Mouse (Mus musculus) left cerebral cortex, postnatal 4 days (tissue): ENCODE data around the gene Manbal. TPM values are rescaled to one million over a fixed set of nuclear protein-coding genes. Genes with fewer than 3 reads are reported as not detected.
A peak's percentile ranks its signal among the peaks of the same experiment; 100 is the strongest.

Experiments used
- DNase-seq: peaks from one replicate; pipeline ENCODE4 v3.0.0-alpha.2; 2022
- intact Hi-C: fragments of 180-260 bp; cut with DNase I; formaldehyde crosslinking; loops from one replicate; pipeline ENCODE4 v1.15.1; 2025
- total RNA-seq, 2 experiments: library from RNA; stranded (reverse); gene quantifications; 2 replicates each; pipeline ENCODE4 v1.2.3; 2021

The Manbal gene
- total RNA-seq, 2 experiments from 2014 or later, result 66.1 to 70.3 TPM

DNA sequence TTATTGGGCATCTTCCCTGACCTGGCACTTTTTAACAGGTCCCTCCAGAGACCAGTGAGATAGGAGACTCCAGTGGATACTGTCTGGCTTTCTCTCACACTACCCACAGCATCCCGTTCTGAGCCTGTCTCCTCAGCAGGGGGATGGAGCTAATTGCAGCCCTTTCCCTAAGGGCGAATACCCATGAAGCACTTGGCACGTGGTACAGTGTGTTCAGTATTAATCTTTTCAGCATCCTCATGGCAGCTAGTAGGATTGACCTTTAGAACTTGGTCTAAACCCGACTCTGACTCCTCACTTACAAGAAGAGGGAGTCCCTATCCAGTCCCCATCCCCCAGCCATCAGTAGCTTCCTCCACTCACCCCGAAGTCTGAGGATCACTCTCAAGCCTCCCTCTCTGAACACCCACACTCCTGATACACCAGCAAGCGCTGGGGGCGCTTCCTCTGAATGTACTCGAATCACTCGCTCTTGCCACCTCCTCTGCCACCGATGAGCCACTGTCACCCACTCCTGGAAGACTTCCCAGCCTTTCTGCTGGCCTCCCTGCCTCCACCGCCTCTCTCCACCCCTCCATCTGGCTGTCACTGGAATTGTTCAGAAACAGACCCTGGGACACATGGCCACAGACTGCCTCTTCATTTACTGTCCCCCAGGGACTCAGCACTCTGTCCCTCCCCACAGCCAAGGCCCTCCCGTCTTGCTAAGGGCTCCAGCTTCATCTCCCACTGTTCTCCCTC is 42.6 kb downstream of the Manbal start:
- intact Hi-C loops, result no loop called here
- DNase-seq, result peak; percentile 40

DNA sequence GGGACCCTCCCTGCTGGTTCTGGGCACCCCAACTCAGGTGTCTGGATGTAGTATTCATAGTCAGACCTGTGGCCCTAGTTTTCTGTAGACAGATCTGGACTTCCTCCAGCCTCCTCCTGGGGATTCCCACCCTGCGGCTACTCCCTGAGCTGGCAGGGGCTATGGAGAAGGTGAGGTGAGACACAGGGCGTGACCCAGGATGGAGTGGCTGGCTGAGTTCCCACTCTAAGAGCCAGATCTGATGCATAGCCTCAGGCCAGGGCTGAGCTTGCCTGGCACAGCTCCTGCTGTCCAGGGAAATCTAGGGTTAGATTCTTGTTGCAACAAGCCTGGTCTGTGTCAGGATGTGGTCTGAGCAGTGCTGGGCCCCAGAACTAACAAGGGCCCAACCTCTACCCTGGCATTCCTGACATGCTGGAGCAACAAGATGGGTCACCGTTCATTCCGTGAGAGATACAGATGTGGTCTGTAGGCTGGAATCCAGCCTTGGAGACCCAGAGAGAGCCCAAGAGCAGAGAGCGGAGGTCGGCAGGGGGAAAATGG is 43.8 kb downstream of the Manbal start:
- intact Hi-C loops, result no loop called here

GRCm38 (mm10) chr2:157412497-157412896 is 45.1 kb downstream of the Manbal start:
- no peak for DNase-seq
- intact Hi-C loops, result no loop called here

More for the DNA sequence above, 43.8 kb downstream of the Manbal start:
- no peak for DNase-seq

GRCm38 (mm10) chr2:157417229-157417628 is 49.8 kb downstream of the Manbal start:
- intact Hi-C loops, result no loop called here
- DNase-seq, result no peak

- no peak for DNase-seq
- intact Hi-C loops, result no loop called here
Measured at GRCm38 (mm10) chr2:157418206-157418605, 50.8 kb downstream of the Manbal start, which contains the start of gene Src. Gene Src (plus strand): TSS chr2:157418444.

DNA sequence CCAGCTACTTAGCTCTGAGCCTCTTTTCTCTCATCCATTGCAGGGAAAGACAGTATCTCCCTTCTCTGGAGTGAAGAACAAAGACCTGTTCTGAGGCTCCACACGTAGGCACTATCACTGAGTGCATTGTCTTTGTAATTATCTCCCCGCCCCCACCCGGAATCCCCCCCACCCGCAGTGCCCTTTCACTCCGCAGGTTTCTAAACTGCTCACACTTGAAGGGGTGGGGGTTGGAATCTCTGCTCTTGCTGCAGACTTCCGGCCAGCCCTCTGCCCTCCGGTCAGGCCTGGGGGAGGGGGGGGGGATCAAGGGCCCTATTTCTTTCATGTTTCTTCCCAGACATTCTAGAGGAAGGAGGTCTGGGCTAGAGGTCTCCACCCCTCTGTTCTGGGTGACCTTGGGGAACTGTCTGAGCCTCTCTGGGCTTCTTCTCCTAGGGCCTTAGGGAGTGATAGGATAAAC is 51.2 kb downstream of the Manbal start:
- intact Hi-C loops, result no loop called here
- no peak for DNase-seq

GRCm38 (mm10) chr2:157419506-157419905 is 52.1 kb downstream of the Manbal start:
- intact Hi-C loops, result no loop called here
- DNase-seq, result no peak

DNA sequence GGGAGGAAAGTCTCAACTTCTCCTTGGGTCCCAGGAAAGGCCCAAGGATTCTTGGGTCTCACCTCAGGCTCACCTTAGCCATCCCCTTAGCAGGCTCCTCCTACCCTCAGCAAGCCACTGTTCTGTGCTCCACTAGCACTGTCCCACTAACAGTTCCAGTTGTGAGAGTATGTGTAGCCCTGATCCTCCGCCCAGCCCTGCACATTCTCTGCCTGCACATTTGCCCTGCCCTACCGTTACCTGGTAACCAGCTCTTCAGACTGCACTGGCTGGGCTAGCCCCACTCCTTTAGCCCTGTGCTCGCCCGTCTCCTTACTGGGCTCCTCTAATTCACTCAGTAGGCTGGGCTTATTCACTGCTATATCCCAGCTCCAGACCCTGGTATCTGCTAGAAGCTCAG is 53.0 kb downstream of the Manbal start:
- no peak for DNase-seq
- intact Hi-C loops, result no loop called here

DNA sequence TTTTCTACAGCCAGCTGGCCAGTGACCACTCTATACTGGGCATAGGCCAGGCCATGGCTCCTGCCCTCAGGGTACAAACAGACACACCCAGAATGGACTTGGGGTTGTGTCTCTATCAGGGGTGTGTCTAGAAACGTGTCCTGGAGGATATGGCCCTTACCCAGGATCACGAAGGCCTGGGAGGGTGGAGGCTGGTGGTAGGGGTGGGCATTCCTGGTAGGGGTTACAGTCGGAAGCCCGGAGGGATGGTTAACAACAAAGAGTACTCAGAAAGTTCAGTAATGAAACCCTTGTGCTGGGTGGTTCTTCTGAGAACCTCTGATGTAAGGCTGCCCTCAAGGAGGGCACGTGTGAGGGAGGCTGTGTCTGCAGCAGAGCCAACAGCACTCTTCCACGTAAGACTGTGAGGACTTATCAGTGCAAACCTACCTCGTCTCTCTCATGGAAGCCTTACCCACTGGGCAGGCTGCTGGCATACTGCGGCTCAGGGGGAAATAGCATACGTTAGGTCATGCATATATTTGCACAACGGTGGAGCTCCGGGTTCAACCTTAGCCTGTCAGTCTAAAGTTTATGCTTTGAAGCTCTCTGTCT is 54.8 kb downstream of the Manbal start:
- intact Hi-C loops, result no loop called here
- DNase-seq, result no peak

- no peak for DNase-seq
Measured at GRCm38 (mm10) chr2:157422854-157423705, 55.7 kb downstream of the Manbal start.

GRCm38 (mm10) chr2:157423706-157424125 is 56.3 kb downstream of the Manbal start:
- no peak for DNase-seq
- intact Hi-C loops, result no loop called here

More at GRCm38 (mm10) chr2:157422854-157423705, 55.7 kb downstream of the Manbal start:
- intact Hi-C loops, result no loop called here

GRCm38 (mm10) chr2:157424126-157424903 is 56.9 kb downstream of the Manbal start:
- intact Hi-C loops, result no loop called here
- peak; percentile 52 for DNase-seq

- no peak for DNase-seq
- intact Hi-C loops, result no loop called here
Measured at GRCm38 (mm10) chr2:157424904-157425642, 57.7 kb downstream of the Manbal start.

- no peak for DNase-seq
- intact Hi-C loops, result no loop called here
Measured at GRCm38 (mm10) chr2:157425643-157425988, 58.2 kb downstream of the Manbal start.

- intact Hi-C loops, result no loop called here
- DNase-seq, result no peak
Measured at GRCm38 (mm10) chr2:157426171-157426570, 58.8 kb downstream of the Manbal start.

GRCm38 (mm10) chr2:157427164-157427563 is 59.8 kb downstream of the Manbal start:
- intact Hi-C loops, result no loop called here
- DNase-seq, result no peak

DNA sequence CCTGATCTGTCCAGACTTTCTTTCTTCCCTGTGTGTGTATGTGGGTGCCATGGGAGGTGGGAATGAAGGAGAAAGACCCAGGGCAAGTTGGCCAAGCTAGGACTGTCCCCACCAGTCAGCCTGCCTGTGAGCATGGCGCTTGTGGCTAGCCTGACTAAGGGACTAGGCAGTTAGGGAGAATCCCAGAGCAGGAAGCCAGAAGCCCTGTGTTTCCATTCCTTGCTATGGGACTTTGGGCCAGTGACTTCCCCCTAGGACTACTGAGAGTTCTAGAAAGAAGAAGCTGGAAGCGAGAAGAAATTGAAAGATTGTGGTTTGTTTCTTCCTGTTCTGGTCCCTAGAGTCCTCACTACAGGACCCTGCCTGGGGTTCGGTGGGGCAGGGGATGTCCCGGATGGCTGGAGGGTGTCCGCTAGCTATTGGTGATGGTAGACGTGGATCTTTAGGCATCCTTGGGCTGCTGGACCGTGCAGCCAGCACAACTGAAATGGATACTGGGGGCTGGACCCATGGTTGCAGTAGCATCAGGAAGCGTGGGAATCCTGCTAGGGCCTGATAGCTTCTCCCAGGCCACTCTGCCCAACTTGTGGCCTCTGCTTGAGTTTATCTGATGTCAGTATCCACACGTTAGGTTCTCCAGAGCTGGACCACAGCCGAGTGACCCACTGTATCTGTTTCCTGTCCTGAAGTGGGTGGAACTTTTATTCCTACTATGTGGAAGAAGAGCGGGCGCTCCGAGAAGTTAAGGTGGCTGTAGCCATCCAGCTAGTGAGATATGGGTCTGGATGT is 61.2 kb downstream of the Manbal start:
- intact Hi-C loops, result no loop called here
- DNase-seq, result no peak

DNA sequence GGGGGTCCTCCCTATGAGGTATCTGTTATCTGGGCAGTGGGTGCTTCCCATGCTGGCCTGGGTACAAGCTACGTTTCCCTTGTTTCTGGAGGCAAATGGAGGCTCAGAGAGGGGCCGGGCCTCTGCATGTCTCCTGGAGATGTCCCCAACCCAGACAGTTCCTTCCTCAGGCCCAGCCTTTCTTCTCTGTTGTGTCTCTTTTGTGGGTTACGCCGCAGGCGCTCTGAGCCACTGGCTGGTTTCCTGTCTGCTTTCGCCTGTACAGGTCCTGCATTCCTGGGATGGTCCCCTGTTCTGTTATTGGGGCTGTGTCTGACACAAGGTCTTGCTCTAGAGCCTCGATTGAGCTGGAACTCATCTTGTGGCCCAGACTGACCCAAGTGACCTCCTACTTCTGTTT is 62.3 kb downstream of the Manbal start:
- intact Hi-C loops, result no loop called here
- DNase-seq, result no peak
